Mouse (Mus musculus) small intestine, adult 2 months (tissue): ENCODE measurements around the gene Dpp9. TPM values are rescaled to one million over a fixed set of nuclear protein-coding genes. Genes with fewer than 3 reads are reported as not detected.

Source experiments
- H3K27ac ChIP-seq: fragments of 200-500 bp; 2 replicates; pipeline ENCODE4 v1.5.1; 2012; ENCODE audit warnings: low read depth, low read length, control low read depth, inconsistent platforms; ENCODE audit not compliant: insufficient read depth
- H3K27me3 ChIP-seq: fragments of 200-500 bp; 2 replicates; pipeline ENCODE4 v1.6.1; 2012; ENCODE audit warnings: mild to moderate bottlenecking, moderate library complexity, low read length, inconsistent platforms; ENCODE audit not compliant: control insufficient read depth, insufficient read depth
- H3K36me3 ChIP-seq: fragments of 200-500 bp; 2 replicates; pipeline ENCODE4 v1.6.1; 2012; ENCODE audit warnings: mild to moderate bottlenecking, low read length, control low read depth, inconsistent platforms; ENCODE audit not compliant: control insufficient read depth, insufficient read depth
- H3K4me1 ChIP-seq: fragments of 200-500 bp; 2 replicates; pipeline ENCODE4 v1.6.1; 2012; ENCODE audit warnings: low read length, inconsistent platforms, mixed read lengths; ENCODE audit not compliant: control insufficient read depth, insufficient read depth, insufficient read length
- H3K4me3 ChIP-seq: fragments of 200-500 bp; 2 replicates; pipeline ENCODE4 v1.5.1; 2012; ENCODE audit warnings: low read depth, mild to moderate bottlenecking, control low read depth, inconsistent platforms, low read length, moderate library complexity
- CTCF ChIP-seq: fragments of 200-500 bp; IDR thresholded peaks from 2 replicates; pipeline ENCODE4 v1.5.1; 2012; ENCODE audit warnings: low read depth, mild to moderate bottlenecking, control low read depth, inconsistent platforms, low read length, moderate library complexity, mixed read lengths; ENCODE audit not compliant: insufficient replicate concordance, insufficient read length; ENCODE audit errors: extremely low read depth
- POLR2A ChIP-seq: fragments of 200-500 bp; IDR thresholded peaks from 2 replicates; pipeline ENCODE4 v1.6.1; 2012; ENCODE audit warnings: low read depth, mild to moderate bottlenecking, control low read depth, inconsistent platforms, low read length, moderate library complexity
- WGBS: fragments of 180-500 bp; shearing (Covaris S2); methylation state at CpG from one replicate; pipeline ENCODE4 v1.1.7; 2018; 5-methylcytosine and 5-hydroxymethylcytosine counted together
- polyA plus RNA-seq: library from polyadenylated mRNA; depleted of rRNA; stranded (reverse); fragments of >200 nt; gene quantifications from 2 replicates; pipeline ENCODE4 v1.2.3, GENCODE M21; 2012

Dpp9 gene
- polyA plus RNA-seq, 1 experiment: 39.4 TPM

DNA sequence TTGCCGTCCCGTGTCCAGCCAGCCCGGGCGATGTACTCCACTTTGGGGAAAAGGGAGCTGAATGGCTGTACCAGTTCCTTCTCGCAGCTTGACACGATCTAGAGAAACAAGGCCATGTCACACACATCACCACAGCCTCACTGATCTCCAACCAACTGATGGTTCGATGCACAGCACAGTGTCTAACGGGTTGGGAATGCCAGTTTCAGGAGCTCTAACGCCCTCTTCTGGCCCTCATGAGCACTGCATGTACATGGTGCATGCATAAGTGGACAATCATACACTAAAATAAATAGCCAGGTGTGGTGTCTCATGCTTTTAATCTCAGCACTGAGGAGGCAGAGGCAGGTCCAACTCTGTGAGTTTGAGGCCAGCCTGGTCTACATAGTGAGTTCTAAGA is 18.1 kb downstream of the Dpp9 start:
- Histone ChIP-seq H3K27ac (no peak overlapping the region), H3K4me3 (no peak overlapping the region), H3K27me3 (no peaks in the 10 kb centered on the region), H3K36me3 (peaks cover 60% of the 10 kb centered on the region), H3K4me1 (no peaks in the 10 kb centered on the region)
- no peak for TF ChIP-seq POLR2A
- TF ChIP-seq CTCF: peak; percentile 52; the same call in 1 of the 2 replicates
- 87% methylated on average over 9 of the region's 9 CpGs for WGBS

DNA sequence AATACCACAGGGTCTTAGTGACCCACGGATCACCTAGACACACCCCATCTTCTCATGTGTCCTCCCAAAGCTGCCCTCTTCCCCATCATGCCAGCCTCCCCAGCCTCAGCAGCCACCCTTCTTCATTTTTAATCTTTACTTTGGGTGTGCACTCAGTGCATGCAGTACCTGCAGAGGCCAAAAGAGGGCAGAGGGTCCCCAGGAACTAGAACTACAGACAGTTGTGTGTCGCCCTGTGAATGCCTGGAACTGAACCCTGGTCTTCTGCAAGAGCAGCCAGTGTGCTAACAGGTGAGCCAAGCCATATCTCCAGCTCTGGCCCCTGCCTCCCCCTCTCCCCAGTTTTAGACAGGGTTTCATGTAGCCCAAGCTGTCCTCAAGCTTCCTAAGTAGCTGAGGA is 21.8 kb downstream of the Dpp9 start:
- peaks cover 41% of the 10 kb centered on the region for H3K36me3 ChIP-seq

DNA sequence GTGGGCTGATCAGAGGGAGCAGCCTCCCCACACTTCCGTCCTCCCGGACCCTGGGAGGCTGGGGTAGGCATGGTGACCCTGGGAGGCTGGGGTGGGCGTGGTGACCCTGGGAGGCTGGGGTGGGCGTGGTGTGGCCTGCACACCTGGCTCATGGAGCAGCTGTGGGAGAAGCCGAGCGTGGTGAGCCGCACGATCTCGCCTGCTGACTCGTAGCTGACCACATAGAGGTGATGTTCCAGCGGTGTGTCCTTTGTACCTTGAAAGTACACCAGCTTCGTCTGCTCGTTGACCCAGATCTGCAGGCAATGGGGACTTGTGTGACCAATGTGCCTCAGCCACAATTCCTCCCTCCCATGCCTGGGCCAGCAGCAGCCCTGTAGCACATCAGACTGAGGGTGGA is 23.9 kb downstream of the Dpp9 start:
- H3K36me3 ChIP-seq: peaks cover 48% of the 10 kb centered on the region

More for the DNA sequence above, 21.8 kb downstream of the Dpp9 start:
- H3K27ac ChIP-seq: no peak overlapping the region
- WGBS: 72% methylated on average over 2 of the region's 2 CpGs
- peak; percentile 52; the same call in 1 of the 2 replicates for TF ChIP-seq CTCF
- TF ChIP-seq POLR2A: no peak
- H3K27me3 ChIP-seq: no peaks in the 10 kb centered on the region
- H3K4me1 ChIP-seq: peaks cover 4% of the 10 kb centered on the region
- no peak overlapping the region for H3K4me3 ChIP-seq

DNA sequence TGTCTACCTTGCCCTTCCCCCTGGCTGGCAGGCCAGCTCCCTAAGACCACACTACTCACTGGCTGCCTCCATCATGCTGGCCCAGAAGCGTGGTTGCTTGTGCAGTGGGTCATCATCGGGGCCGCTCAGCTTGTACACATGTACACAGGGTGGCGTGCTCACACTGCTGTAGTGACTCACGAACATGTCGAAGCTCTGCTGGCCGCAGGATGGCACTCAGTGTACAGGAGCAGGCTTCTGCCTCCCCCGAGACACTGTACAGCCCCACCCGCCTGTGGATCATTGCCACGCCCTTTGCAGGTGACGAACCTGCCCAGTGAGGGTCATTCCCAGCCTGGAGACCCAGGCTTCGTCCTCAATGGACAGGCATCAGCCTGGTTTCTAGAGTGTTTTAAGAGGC is 24.3 kb downstream of the Dpp9 start:
- 61% methylated on average over 12 of the region's 12 CpGs for WGBS
- H3K27me3 ChIP-seq: no peaks in the 10 kb centered on the region
- H3K4me1 ChIP-seq: peaks cover 4% of the 10 kb centered on the region
- no peak overlapping the region for H3K4me3 ChIP-seq
- TF ChIP-seq CTCF (peak; percentile 16; the same call in 1 of the 2 replicates), POLR2A (no peak)
- peaks cover 51% of the 10 kb centered on the region for H3K36me3 ChIP-seq
- no peak overlapping the region for H3K27ac ChIP-seq

More for the DNA sequence above, 23.9 kb downstream of the Dpp9 start:
- H3K27ac ChIP-seq: no peak overlapping the region
- H3K4me1 ChIP-seq: peaks cover 4% of the 10 kb centered on the region
- WGBS: 45% methylated on average over 13 of the region's 13 CpGs
- H3K27me3 ChIP-seq: no peaks in the 10 kb centered on the region
- H3K4me3 ChIP-seq: no peak overlapping the region
- TF ChIP-seq POLR2A: no peak
- no peak for TF ChIP-seq CTCF

DNA sequence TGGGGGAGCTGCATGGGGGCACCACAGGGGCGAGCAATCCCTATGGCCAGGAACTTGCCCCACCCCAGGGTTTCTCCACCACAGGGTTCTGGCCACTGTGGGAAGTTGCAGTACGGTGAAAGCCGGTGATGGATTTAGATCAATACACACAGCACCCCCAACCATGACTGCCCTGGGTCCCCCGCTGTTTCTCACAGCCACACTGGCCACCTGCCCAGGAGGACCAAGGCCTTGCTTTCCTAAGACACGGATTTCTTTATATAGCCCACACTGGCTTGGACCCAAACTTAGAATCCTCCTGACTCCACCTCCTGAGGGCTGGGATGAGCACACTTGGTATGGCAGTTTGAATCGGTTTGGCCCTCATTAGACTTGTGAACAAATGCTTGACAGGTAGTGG is 27.4 kb downstream of the Dpp9 start:
- no peak overlapping the region for H3K4me3 ChIP-seq
- peaks cover 52% of the 10 kb centered on the region for H3K36me3 ChIP-seq
- no peak overlapping the region for H3K27ac ChIP-seq
- TF ChIP-seq POLR2A (no peak), CTCF (no peak)
- 86% methylated on average over 6 of the region's 6 CpGs for WGBS
- H3K4me1 ChIP-seq: peaks cover 4% of the 10 kb centered on the region
- no peaks in the 10 kb centered on the region for H3K27me3 ChIP-seq

DNA sequence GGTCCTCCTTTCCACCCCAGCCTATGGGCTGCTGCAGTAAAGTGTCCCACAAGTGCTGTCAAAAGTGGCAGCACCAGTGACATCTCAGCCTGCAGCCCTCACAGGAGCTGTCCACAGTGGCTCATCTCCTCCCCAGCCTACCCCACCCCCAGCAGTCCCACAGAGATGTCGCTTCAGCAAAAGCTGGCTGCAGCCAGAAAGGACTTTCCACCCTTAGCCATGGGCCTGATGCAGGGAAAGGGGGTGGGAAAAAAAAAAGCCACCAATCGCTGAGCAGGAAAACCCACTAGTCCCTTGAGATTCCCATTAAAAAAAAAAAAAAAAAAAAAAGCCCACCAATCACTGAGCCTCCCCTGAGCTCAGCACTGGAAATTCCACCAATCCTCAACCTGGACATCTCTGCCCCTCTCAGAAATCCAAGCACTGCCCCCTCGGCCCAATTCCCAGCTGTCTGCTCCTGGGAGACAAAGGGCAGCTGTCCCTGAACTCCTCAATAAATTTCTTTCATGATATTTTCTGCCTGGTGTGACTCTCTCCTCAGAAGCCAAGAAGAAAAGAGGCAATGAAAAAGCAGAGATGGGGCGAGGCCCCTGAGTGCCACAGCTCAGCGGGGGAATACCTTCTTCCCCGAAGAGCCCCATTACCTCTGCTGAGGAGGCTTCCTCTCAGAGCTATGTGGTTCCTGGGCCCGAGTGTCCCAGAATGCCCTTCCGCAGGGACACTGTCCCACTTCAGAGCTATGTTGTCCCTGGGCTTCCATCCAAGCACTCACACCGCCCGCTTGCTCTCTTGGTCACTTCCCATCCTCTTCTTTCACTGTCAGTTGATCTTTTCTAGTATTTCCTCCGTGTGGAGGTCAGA is 33.2 kb downstream of the Dpp9 start:
- Histone ChIP-seq H3K4me3 (no peak overlapping the region), H3K4me1 (peaks cover 6% of the 10 kb centered on the region; the same call in 1 of the 2 replicates), H3K27ac (peak overlapping the region; percentile 69), H3K27me3 (no peaks in the 10 kb centered on the region), H3K36me3 (peaks cover 39% of the 10 kb centered on the region)
- no peak for TF ChIP-seq POLR2A
- TF ChIP-seq CTCF: no peak
- WGBS: 54% methylated on average over 11 of the region's 11 CpGs

DNA sequence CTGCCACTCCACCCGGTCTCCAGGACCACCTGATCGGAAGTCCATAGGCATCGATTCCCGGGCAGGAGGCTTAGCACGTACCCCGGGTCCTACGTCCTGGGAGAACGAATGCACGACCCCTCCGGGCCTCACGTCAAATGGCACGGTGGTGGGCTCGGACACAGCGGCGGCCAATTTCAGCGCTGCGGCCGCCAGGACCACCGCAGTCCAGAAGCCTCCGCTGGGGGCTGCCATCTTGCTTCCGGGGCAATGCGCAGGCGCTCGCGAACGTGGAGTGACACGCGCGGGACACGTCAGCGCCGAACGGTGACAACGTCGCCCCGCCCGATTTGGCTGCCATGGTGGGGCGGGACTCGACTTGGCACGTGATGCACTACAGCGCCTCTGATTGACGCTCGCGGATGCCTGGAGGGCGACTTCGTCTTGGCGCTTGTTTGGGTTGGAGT is 35.0 kb downstream of the Dpp9 start, which contains the start of gene Mydgf:
Gene Mydgf (minus strand): TSS at position 263 of the 446 bp plus-strand sequence.
- peak within 1 kb of the TSS; percentile 40; the same call in 1 of the 2 replicates for H3K27ac ChIP-seq
- WGBS: under 1% methylated on average over 47 of the region's 47 CpGs

More for the DNA sequence above, 35.0 kb downstream of the Dpp9 start, which contains the start of gene Mydgf:
- Histone ChIP-seq H3K27me3 (no peaks in the 10 kb centered on the region), H3K4me1 (peaks cover 6% of the 10 kb centered on the region; the same call in 1 of the 2 replicates), H3K36me3 (peaks cover 39% of the 10 kb centered on the region), H3K4me3 (peak within 1 kb of the TSS; percentile 94)
- TF ChIP-seq CTCF: no peak
- peak; percentile 54; the same call in 1 of the 2 replicates for TF ChIP-seq POLR2A
